Mouse (Mus musculus): ENCODE results near the gene Arhgef28. TPM values are rescaled to one million over a fixed set of nuclear protein-coding genes. Genes with fewer than 3 reads are reported as not detected.

Gene Arhgef28
- polyA plus RNA-seq, 1 experiment from 2014 or later = 18.2 TPM

GRCm38 (mm10) chr13:98015981-98016922 lies 190.0 kb downstream of the Arhgef28 start:
- ATAC-seq (replicated peaks; ENCODE audit: low FRiP score, low TSS enrichment, low read depth) (peak; percentile 54; the same call in 1 of the 2 replicates), DNase-seq (ENCODE audit: low spot score) (peak; percentile 73)
- H3K9ac ChIP-seq (ENCODE audit: low read length) = peak overlapping the region; percentile 29
- H3K9me3 ChIP-seq (ENCODE audit: control insufficient read depth, low read length) = no peaks in the 10 kb centered on the region
- H3K4me1 ChIP-seq (replicated peaks; ENCODE audit: control insufficient read depth, insufficient read depth, low read length) = 0 out of 2 replicates have a peak, but pooled peaks cover 5% of the 10 kb centered on the region
- WGBS = 5% methylated on average over 33 of the region's 33 CpGs
- peak overlapping the region; percentile 66 for H3K4me2 ChIP-seq (ENCODE audit: low read length)
- peak overlapping the region; percentile 38 for H3K4me3 ChIP-seq (ENCODE audit: low read depth, low read length)
- peak overlapping the region; percentile 70 for H3K27ac ChIP-seq (ENCODE audit: low read depth)
- H3K27me3 ChIP-seq (replicated peaks; ENCODE audit: control insufficient read depth, insufficient read depth, low read length) = peaks cover 12% of the 10 kb centered on the region; the same call in 1 of the 2 replicates
- no peaks in the 10 kb centered on the region for H3K36me3 ChIP-seq (ENCODE audit: control insufficient read depth, insufficient read depth, low read length)

GRCm38 (mm10) chr13:98014892-98015291 lies 191.3 kb downstream of the Arhgef28 start:
- no peak overlapping the region for H3K9ac ChIP-seq (ENCODE audit: low read length)
- no peak for ATAC-seq (replicated peaks; ENCODE audit: low FRiP score, low TSS enrichment, low read depth)
- H3K36me3 ChIP-seq (ENCODE audit: control insufficient read depth, insufficient read depth, low read length) = no peaks in the 10 kb centered on the region
- H3K4me3 ChIP-seq (ENCODE audit: low read depth, low read length) = no peak overlapping the region
- H3K4me1 ChIP-seq (replicated peaks; ENCODE audit: control insufficient read depth, insufficient read depth, low read length) = 0 out of 2 replicates have a peak, but pooled peaks cover 5% of the 10 kb centered on the region
- H3K4me2 ChIP-seq (ENCODE audit: low read length) = 0 out of 2 replicates have a peak overlapping the region, but pooled peaks have one; percentile 6
- no peak for DNase-seq (ENCODE audit: low spot score)
- 57% methylated on average over 3 of the region's 3 CpGs for WGBS
- H3K27me3 ChIP-seq (replicated peaks; ENCODE audit: control insufficient read depth, insufficient read depth, low read length) = peaks cover 12% of the 10 kb centered on the region; the same call in 1 of the 2 replicates
- no peaks in the 10 kb centered on the region for H3K9me3 ChIP-seq (ENCODE audit: control insufficient read depth, low read length)
- H3K27ac ChIP-seq (ENCODE audit: low read depth) = no peak overlapping the region

GRCm38 (mm10) chr13:98013715-98014114 lies 192.5 kb downstream of the Arhgef28 start:
- Histone ChIP-seq H3K9ac (ENCODE audit: low read length) (no peak overlapping the region), H3K4me3 (ENCODE audit: low read depth, low read length) (no peak overlapping the region), H3K4me2 (ENCODE audit: low read length) (no peak overlapping the region), H3K36me3 (ENCODE audit: control insufficient read depth, insufficient read depth, low read length) (no peaks in the 10 kb centered on the region), H3K27me3 (replicated peaks; ENCODE audit: control insufficient read depth, insufficient read depth, low read length) (peaks cover 12% of the 10 kb centered on the region; the same call in 1 of the 2 replicates), H3K27ac (ENCODE audit: low read depth) (no peak overlapping the region), H3K4me1 (replicated peaks; ENCODE audit: control insufficient read depth, insufficient read depth, low read length) (0 out of 2 replicates have a peak, but pooled peaks cover 5% of the 10 kb centered on the region), H3K9me3 (ENCODE audit: control insufficient read depth, low read length) (no peaks in the 10 kb centered on the region)
- ATAC-seq (replicated peaks; ENCODE audit: low FRiP score, low TSS enrichment, low read depth) (no peak), DNase-seq (ENCODE audit: low spot score) (no peak)
- 96% methylated on average over 4 of the region's 4 CpGs for WGBS

GRCm38 (mm10) chr13:98011931-98012341 lies 194.3 kb downstream of the Arhgef28 start:
- Histone ChIP-seq H3K4me3 (ENCODE audit: low read depth, low read length) (no peak overlapping the region), H3K27ac (ENCODE audit: low read depth) (no peak overlapping the region), H3K4me1 (replicated peaks; ENCODE audit: control insufficient read depth, insufficient read depth, low read length) (0 out of 2 replicates have a peak, but pooled peaks cover 5% of the 10 kb centered on the region), H3K27me3 (replicated peaks; ENCODE audit: control insufficient read depth, insufficient read depth, low read length) (peaks cover 12% of the 10 kb centered on the region; the same call in 1 of the 2 replicates), H3K4me2 (ENCODE audit: low read length) (no peak overlapping the region), H3K9me3 (ENCODE audit: control insufficient read depth, low read length) (no peaks in the 10 kb centered on the region), H3K9ac (ENCODE audit: low read length) (no peak overlapping the region), H3K36me3 (ENCODE audit: control insufficient read depth, insufficient read depth, low read length) (no peaks in the 10 kb centered on the region)
- ATAC-seq (replicated peaks; ENCODE audit: low FRiP score, low TSS enrichment, low read depth) = no peak
- no peak for DNase-seq (ENCODE audit: low spot score)
- WGBS = 55% methylated on average over 6 of the region's 6 CpGs

GRCm38 (mm10) chr13:98009070-98009469 lies 197.2 kb downstream of the Arhgef28 start:
- 0 out of 2 replicates have a peak, but pooled peaks have one; percentile 17 for ATAC-seq (replicated peaks; ENCODE audit: low FRiP score, low TSS enrichment, low read depth)

GRCm38 (mm10) chr13:98008588-98008987 lies 197.7 kb downstream of the Arhgef28 start:
- no peaks in the 10 kb centered on the region for H3K4me1 ChIP-seq (replicated peaks; ENCODE audit: control insufficient read depth, insufficient read depth, low read length)

More at GRCm38 (mm10) chr13:98009070-98009469, 197.2 kb downstream of the Arhgef28 start:
- no peaks in the 10 kb centered on the region for H3K27me3 ChIP-seq (replicated peaks; ENCODE audit: control insufficient read depth, insufficient read depth, low read length)
- H3K9me3 ChIP-seq (ENCODE audit: control insufficient read depth, low read length) = no peaks in the 10 kb centered on the region
- no peak for DNase-seq (ENCODE audit: low spot score)
- no peak overlapping the region for H3K4me2 ChIP-seq (ENCODE audit: low read length)
- no peak overlapping the region for H3K27ac ChIP-seq (ENCODE audit: low read depth)
- H3K4me1 ChIP-seq (replicated peaks; ENCODE audit: control insufficient read depth, insufficient read depth, low read length) = no peaks in the 10 kb centered on the region
- no peaks in the 10 kb centered on the region for H3K36me3 ChIP-seq (ENCODE audit: control insufficient read depth, insufficient read depth, low read length)
- H3K9ac ChIP-seq (ENCODE audit: low read length) = no peak overlapping the region
- WGBS = 59% methylated on average over 4 of the region's 4 CpGs
- H3K4me3 ChIP-seq (ENCODE audit: low read depth, low read length) = no peak overlapping the region

GRCm38 (mm10) chr13:98005611-98006218 lies 200.5 kb downstream of the Arhgef28 start:
- Histone ChIP-seq H3K27ac (ENCODE audit: low read depth) (no peak overlapping the region), H3K27me3 (replicated peaks; ENCODE audit: control insufficient read depth, insufficient read depth, low read length) (no peaks in the 10 kb centered on the region), H3K4me2 (ENCODE audit: low read length) (no peak overlapping the region), H3K36me3 (ENCODE audit: control insufficient read depth, insufficient read depth, low read length) (no peaks in the 10 kb centered on the region), H3K4me1 (replicated peaks; ENCODE audit: control insufficient read depth, insufficient read depth, low read length) (peaks cover 12% of the 10 kb centered on the region), H3K9ac (ENCODE audit: low read length) (no peak overlapping the region), H3K4me3 (ENCODE audit: low read depth, low read length) (no peak overlapping the region), H3K9me3 (ENCODE audit: control insufficient read depth, low read length) (no peaks in the 10 kb centered on the region)
- DNase-seq (ENCODE audit: low spot score) = no peak
- 75% methylated on average over 5 of the region's 5 CpGs for WGBS
- ATAC-seq (replicated peaks; ENCODE audit: low FRiP score, low TSS enrichment, low read depth) = no peak

More at GRCm38 (mm10) chr13:98008588-98008987, 197.7 kb downstream of the Arhgef28 start:
- Histone ChIP-seq H3K4me3 (ENCODE audit: low read depth, low read length) (no peak overlapping the region), H3K27ac (ENCODE audit: low read depth) (no peak overlapping the region), H3K36me3 (ENCODE audit: control insufficient read depth, insufficient read depth, low read length) (no peaks in the 10 kb centered on the region), H3K4me2 (ENCODE audit: low read length) (no peak overlapping the region), H3K9ac (ENCODE audit: low read length) (no peak overlapping the region), H3K9me3 (ENCODE audit: control insufficient read depth, low read length) (no peaks in the 10 kb centered on the region), H3K27me3 (replicated peaks; ENCODE audit: control insufficient read depth, insufficient read depth, low read length) (no peaks in the 10 kb centered on the region)
- DNase-seq (ENCODE audit: low spot score) (no peak), ATAC-seq (replicated peaks; ENCODE audit: low FRiP score, low TSS enrichment, low read depth) (no peak)
- WGBS = 93% methylated on average over 10 of the region's 10 CpGs

- DNase-seq (ENCODE audit: low spot score) (no peak), ATAC-seq (replicated peaks; ENCODE audit: low FRiP score, low TSS enrichment, low read depth) (no peak)
- WGBS = 45% methylated on average over 2 of the region's 2 CpGs
- H3K9me3 ChIP-seq (ENCODE audit: control insufficient read depth, low read length) = no peaks in the 10 kb centered on the region
- H3K27me3 ChIP-seq (replicated peaks; ENCODE audit: control insufficient read depth, insufficient read depth, low read length) = no peaks in the 10 kb centered on the region
- H3K4me2 ChIP-seq (ENCODE audit: low read length) = no peak overlapping the region
- no peaks in the 10 kb centered on the region for H3K36me3 ChIP-seq (ENCODE audit: control insufficient read depth, insufficient read depth, low read length)
- H3K9ac ChIP-seq (ENCODE audit: low read length) = no peak overlapping the region
- peaks cover 12% of the 10 kb centered on the region for H3K4me1 ChIP-seq (replicated peaks; ENCODE audit: control insufficient read depth, insufficient read depth, low read length)
- no peak overlapping the region for H3K4me3 ChIP-seq (ENCODE audit: low read depth, low read length)
- H3K27ac ChIP-seq (ENCODE audit: low read depth) = no peak overlapping the region
Observed at GRCm38 (mm10) chr13:98004647-98005414, 201.4 kb downstream of the Arhgef28 start.

Measured in intestine, embryonic 14.5 days (tissue).